Mouse (Mus musculus): ENCODE data around the gene Gm2381.
"Not testable (repeated sequence)": the region's sequence is repeated elsewhere in the genome, so short reads cannot be mapped to it uniquely, and the experiment has no call there.

Gm2381 gene

GRCm38 (mm10) chr7:42866801-42867458 lies at the start of gene Gm2381:
Gm2381 (minus strand) TSS chr7:42867234.
- DNase-seq, result not testable (repeated sequence)

GRCm38 (mm10) chr7:42898067-42898466 lies 31.0 kb upstream of the Gm2381 start:
- DNase-seq, result not testable (repeated sequence)

- DNase-seq, result no peak
Measured at GRCm38 (mm10) chr7:42878090-42878489, 11.1 kb upstream of the Gm2381 start.

- DNase-seq, result not testable (repeated sequence)
Measured at GRCm38 (mm10) chr7:42838366-42838765, 28.7 kb downstream of the Gm2381 start.

GRCm38 (mm10) chr7:42832221-42832620 lies 34.8 kb downstream of the Gm2381 start:
- no peak for DNase-seq

- DNase-seq, result not testable (repeated sequence)
Measured at GRCm38 (mm10) chr7:42793425-42793824, 73.6 kb downstream of the Gm2381 start, which contains the start of gene Vmn2r62. Vmn2r62 (minus strand) TSS chr7:42793525.

Data from kidney, postnatal 36 days (tissue).